Mouse (Mus musculus): ENCODE data around the gene Dppa4.

The Dppa4 gene

DNA sequence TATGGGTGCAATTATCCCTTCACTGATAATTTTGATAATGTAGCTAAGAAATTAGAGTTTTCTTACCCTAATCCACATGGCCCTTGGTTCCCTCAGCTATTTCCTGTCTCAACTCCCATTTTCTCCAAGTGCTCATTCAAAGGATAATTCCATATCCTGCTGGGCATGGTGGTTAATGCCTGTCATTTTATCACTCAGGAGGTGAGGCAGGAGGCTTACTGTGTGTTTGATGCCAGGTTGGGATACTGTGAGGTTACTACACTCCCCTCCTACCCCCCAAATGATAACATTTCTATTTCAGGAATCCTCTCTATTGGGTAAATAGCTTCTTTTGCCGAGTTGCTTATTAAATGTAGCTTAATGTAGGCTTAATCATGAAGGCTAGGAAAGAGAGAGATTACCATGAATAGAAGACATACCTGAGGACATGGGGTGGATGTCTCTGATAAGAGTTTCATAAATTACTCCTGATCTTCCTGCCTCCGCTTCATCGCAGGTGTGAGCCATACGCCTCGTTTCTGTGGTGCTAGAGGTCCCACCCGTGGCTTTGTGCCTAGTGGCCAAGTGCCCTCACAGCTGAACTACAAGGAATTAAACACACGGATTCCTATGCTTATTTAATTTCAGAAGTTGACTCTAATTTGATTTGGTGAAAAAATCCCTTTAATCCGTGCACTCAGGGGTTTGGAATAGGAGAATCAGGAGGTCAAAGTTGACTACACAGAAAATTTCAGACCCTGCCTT is 40.2 kb downstream of the Dppa4 start:
- no peak for DNase-seq (ENCODE audit: low spot score in 2 of 2)

DNA sequence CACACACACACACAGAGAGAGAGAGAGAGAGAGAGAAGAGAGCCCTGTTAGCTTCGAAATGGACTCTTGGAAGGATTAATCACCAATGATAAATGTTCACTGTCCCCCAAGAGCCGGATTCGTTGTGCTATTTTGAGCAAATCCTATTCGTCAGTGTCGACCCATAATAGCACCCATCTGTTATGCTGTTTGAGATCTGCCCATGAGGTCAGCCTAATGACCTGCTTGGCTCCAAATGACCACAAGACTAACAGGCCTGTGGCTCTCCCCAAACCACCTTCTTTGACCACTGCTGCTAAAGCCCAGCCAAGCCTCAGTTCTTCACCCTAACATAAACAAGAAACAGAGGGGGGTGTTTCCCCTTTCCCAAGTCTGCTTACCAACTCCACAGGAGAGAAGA is 43.4 kb downstream of the Dppa4 start:
- DNase-seq (ENCODE audit: low spot score in 2 of 2) = no peak

DNA sequence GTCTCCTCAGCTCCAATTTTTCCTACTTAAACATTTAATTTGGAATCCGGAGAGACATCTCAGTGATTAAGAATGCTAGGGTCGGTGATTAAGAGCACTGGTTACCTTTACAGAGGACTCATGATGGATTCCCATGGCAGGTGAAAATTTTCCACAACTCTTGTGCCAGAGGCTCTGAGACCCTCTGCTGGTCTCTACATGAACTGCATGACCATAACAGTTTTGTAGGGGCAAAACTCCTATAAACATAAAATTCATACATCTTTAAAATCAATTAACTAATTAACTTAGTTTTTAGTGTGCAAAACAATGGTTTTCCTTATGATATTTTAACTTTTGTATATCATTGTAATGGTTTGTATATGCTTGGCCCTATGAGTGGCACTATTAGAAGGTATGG is 44.9 kb downstream of the Dppa4 start:
- no peak for DNase-seq (ENCODE audit: low spot score in 2 of 2)

DNA sequence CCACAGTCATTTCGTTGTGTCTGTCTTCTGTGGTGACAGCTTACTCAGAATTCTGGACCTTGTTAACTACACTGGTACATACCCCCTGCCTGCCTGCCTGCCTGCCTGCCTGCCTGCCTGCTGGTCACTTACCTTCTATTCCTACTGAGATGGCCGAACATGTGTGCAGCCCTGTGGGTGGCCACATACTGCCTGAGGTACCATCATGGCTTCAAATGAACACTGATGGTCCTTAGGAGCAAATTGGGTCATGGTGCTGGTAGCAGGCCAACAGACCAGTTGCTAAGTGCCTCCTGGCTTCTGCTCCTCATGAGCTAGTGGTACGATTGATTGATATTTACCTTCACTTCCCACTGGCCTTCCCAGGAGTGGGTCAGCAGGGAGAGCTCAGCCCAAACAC is 48.3 kb downstream of the Dppa4 start:
- no peak for DNase-seq (ENCODE audit: low spot score in 2 of 2)

DNA sequence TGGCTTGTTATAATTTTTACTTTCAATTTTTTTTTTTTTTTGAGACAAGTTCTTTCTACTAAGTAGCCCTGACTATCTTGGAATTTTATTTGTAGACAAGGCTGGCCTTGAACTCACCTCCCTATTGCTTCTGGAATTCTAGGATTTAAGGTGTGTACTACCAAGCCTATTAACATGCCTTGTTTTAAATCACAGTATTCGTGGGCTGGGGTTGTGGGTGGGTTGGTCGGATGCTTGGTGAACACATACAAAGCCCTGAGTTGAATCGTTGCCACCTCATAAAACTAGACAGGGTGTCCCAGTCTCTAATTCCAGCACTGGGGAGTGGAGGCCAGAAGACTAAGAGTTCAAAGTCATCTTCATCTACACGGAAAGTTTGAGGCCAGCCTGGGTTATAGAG is 51.8 kb downstream of the Dppa4 start:
- DNase-seq (ENCODE audit: low spot score in 2 of 2) = no peak
